Mouse (Mus musculus) heart, adult 2 months (tissue): ENCODE results near the gene Actr5.

Experiments
- CTCF ChIP-seq: fragments of 200-600 bp; IDR thresholded peaks from 2 replicates; pipeline ENCODE4 v1.8.1; 2022; ENCODE audit warnings: antibody characterized with exemption, mild to moderate bottlenecking, moderate library complexity
- EP300 ChIP-seq: fragments of 200-500 bp; IDR thresholded peaks from 2 replicates; pipeline ENCODE4 v1.6.1; 2011; ENCODE audit warnings: low read depth, low read length, control low read depth; ENCODE audit not compliant: insufficient read depth
- POLR2A ChIP-seq: fragments of 200-500 bp; IDR thresholded peaks from 2 replicates; pipeline ENCODE4 v1.6.1; 2011; ENCODE audit warnings: mild to moderate bottlenecking, low read depth, low read length, control low read depth; ENCODE audit not compliant: insufficient read depth

DNA sequence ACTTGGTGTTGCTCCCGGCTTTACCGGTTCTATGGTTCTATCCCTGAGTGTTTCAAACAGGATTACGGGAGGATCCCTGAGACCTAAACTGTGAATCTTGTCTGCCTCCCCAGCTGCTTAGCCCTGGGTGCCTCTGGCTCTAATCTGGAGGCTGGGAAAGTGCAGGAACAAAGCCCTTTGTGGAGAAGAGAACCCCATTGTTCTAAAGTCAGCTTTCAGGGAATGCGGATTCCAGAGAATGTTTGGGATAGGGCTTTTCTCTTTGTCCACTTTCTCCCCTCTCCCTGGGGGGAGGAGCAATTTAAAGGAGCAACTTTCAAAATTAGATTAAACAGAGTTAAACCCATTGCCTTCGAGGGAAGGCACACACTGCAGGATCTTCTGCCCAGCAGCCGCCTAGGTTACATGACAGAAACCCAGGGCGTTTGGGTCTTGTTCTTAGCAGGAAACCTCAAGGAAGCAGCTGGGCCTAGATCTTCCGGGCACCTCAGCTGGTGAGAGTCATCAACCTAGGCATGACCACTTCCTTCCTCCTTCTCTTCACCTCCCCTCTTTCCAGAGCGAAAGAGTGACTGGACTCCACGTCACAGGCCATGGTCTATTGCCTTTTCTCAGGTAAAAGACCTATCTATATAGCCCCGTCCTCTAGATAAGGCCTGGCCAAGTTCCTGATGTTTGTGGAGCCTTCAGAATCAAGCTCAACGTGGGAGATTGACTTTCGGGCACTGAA, 41.5 kb downstream of the Actr5 start:
- TF ChIP-seq CTCF (no peak), EP300 (no peak), POLR2A (no peak)
